Mouse (Mus musculus) limb, embryonic 11.5 days (tissue): ENCODE measurements around the gene Clec1a. TPM values are rescaled to one million over a fixed set of nuclear protein-coding genes. Genes with fewer than 3 reads are reported as not detected.
"Not testable (repeated sequence)": the region's sequence is repeated elsewhere in the genome, so short reads cannot be mapped to it uniquely, and the experiment has no call there.

Experiments
- ATAC-seq: fragments of 200-750 bp; cut with Nextera tagmentation; 2 replicates; pipeline ENCODE4 v1.8.0; 2017; ENCODE audit warnings: low read depth; ENCODE audit not compliant: insufficient number of reproducible peaks, low FRiP score, low TSS enrichment
- DNase-seq: peaks from one replicate; pipeline ENCODE4 v3.0.0-alpha.2; 2015; ENCODE audit warnings: low spot score
- H3K27ac ChIP-seq: fragments of 300-500 bp; sonication (generic); replicated peaks from 2 replicates; pipeline ENCODE4 v1.5.1; 2014; ENCODE audit warnings: low read depth, mild to moderate bottlenecking, low read length
- H3K27me3 ChIP-seq: fragments of 300-500 bp; sonication (generic); 2 replicates; pipeline ENCODE4 v1.6.1; 2014; ENCODE audit warnings: mild to moderate bottlenecking, low read length, mixed read lengths; ENCODE audit not compliant: control insufficient read depth, insufficient read depth
- H3K36me3 ChIP-seq: fragments of 300-500 bp; sonication (generic); 2 replicates; pipeline ENCODE4 v1.6.1; 2014; ENCODE audit warnings: mild to moderate bottlenecking, low read length, moderate library complexity, mixed read lengths; ENCODE audit not compliant: control insufficient read depth, insufficient read depth
- H3K4me1 ChIP-seq: fragments of 300-500 bp; sonication (generic); 2 replicates; pipeline ENCODE4 v1.6.1; 2014; ENCODE audit warnings: low read length, mixed read lengths; ENCODE audit not compliant: control insufficient read depth, insufficient read depth
- H3K4me2 ChIP-seq: fragments of 300-500 bp; sonication (generic); 2 replicates; pipeline ENCODE4 v1.6.1; 2014; ENCODE audit warnings: low read depth, mild to moderate bottlenecking, moderate library complexity; ENCODE audit not compliant: severe bottlenecking
- H3K4me3 ChIP-seq: fragments of 300-500 bp; sonication (generic); 2 replicates; pipeline ENCODE4 v1.5.1; 2014; ENCODE audit warnings: low read depth, low read length
- H3K9ac ChIP-seq: fragments of 300-500 bp; sonication (generic); 2 replicates; pipeline ENCODE4 v1.6.1; 2014; ENCODE audit warnings: mild to moderate bottlenecking, low read length
- H3K9me3 ChIP-seq: fragments of 300-500 bp; sonication (generic); 2 replicates; pipeline ENCODE4 v1.6.1; 2016; ENCODE audit warnings: low read length; ENCODE audit not compliant: control insufficient read depth
- WGBS: fragments of 180-500 bp; shearing (Covaris S2); extraction: QIAGEN DNeasy Blood & Tissue Kit; methylation state at CpG from one replicate; pipeline ENCODE4 v1.1.7; 2014; 5-methylcytosine and 5-hydroxymethylcytosine counted together
- polyA plus RNA-seq: library from polyadenylated mRNA; unstranded; fragments of >200 nt; fragmentation: Nextera tagmentation; extraction: Ambion mirVana; gene quantifications from 2 replicates; pipeline ENCODE4 v1.2.1, GENCODE M21; 2014

Gene Clec1a
- polyA plus RNA-seq, result 1.6 and 2.3 TPM in 2 replicates

DNA sequence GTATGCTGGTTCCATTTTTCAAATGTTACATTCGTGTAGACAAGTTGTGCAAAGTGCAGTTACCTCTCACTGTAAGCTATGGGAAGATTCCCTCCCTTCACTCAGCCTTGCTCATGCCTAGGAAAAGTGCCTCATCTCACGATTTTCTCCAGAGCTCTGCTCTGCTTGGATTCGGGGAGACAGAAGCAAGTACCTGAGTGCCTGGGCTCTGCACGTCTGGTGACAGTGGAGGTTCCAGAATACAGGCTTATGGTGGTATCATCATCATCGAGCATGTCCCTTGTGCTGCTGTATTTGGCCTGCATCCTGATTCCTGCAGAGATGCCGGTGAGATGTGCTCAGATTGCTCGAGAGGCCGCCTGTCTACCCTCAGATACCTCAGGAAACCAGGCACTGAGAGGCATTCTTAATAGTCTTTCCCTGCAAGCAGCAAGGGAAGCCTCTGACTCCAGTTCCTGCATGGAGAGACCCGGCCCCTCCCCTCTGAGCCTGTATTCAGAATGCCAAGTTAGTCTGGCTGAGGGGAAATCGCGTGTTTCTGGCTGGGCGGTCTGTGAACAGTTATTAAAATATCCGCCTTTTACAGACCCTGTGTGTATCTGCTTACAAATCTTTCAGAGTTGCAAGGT is at the start of gene Clec1a:
TSS of gene Clec1a (minus strand) at position 590 of the 629 bp plus-strand sequence.
- DNase-seq (peak; percentile 23), ATAC-seq (no peak)
- Histone ChIP-seq H3K4me3 (no peak within 1 kb of the TSS), H3K9ac (no peak within 1 kb of the TSS), H3K4me1 (no peaks in the 10 kb centered on the region), H3K27me3 (no peaks in the 10 kb centered on the region), H3K9me3 (no peaks in the 10 kb centered on the region), H3K36me3 (no peaks in the 10 kb centered on the region), H3K27ac (no peak within 1 kb of the TSS), H3K4me2 (no peak within 1 kb of the TSS)
- WGBS, result 69% methylated on average over 13 of the region's 13 CpGs

DNA sequence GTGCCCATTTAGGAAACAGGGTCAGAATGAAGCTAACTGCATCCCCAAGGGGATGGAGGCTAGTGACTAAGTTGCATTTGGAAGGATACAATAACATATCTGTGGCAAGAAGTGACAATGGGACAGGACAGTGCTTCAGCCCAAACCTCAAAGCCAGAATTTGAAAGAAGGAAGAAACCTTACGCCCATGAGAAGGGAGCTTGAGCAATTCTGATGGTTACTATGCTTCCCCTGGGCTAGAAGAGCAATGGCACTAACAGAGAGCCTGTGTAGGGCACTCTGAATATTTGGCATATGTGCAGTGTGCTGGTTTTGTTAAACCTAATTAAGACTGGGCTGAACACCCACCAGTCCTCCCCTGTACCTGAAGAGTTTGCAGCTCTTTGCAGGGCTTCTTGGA is 47.7 kb upstream of the Clec1a start:
- not testable (repeated sequence) for H3K4me1 ChIP-seq, DNase-seq, H3K4me3 ChIP-seq, H3K9ac ChIP-seq, H3K9me3 ChIP-seq, H3K27ac ChIP-seq, ATAC-seq, H3K36me3 ChIP-seq, H3K27me3 ChIP-seq, H3K4me2 ChIP-seq
- 90% methylated on average over 1 of the region's 1 CpGs for WGBS

DNA sequence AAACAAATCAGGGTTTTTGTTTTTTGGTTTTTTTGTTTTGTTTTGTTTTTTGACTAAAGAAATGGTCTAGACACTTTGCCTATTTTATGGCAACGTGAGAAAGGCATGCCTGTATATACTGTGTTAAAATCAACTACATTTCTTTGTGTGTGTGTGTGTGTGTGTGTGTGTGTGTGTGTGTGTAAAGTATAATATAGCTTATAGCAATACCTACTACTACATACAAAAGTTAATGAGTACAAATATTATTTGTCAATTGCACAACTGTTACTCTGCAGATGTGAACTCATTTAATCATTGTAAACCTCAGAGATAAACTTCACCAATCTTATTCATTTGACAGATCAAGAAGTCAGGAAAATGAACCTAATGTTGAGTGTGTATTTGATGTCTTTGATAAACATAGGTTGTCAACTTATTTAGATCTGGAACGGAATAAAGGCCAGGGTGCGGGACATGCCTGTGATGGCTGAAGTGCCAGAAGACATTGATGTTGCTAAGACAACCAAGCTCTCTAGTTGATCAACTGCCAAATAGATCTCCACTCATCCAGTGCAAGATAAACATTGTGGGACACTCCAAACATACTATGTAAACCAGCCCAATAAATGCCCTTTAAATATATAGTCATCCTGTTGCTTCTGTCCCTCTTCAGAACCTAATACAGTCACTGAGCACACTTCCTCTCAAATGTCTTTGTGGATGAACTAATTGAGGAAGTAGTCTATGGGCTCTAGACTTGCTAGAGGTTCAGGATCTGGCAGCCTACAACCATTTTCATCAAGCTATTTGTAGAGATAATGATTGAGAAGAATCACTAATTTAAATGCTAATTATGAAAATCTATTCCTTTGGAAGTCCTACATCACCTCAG is 45.8 kb upstream of the Clec1a start:
- no peaks in the 10 kb centered on the region for H3K27me3 ChIP-seq
- H3K4me1 ChIP-seq, result no peaks in the 10 kb centered on the region
- no peak for ATAC-seq
- no peak overlapping the region for H3K9ac ChIP-seq
- H3K36me3 ChIP-seq, result no peaks in the 10 kb centered on the region
- H3K4me2 ChIP-seq, result no peak overlapping the region
- H3K4me3 ChIP-seq, result no peak overlapping the region
- DNase-seq, result no peak
- no peaks in the 10 kb centered on the region for H3K9me3 ChIP-seq
- WGBS, result 89% methylated on average over 3 of the region's 3 CpGs
- H3K27ac ChIP-seq, result no peak overlapping the region

DNA sequence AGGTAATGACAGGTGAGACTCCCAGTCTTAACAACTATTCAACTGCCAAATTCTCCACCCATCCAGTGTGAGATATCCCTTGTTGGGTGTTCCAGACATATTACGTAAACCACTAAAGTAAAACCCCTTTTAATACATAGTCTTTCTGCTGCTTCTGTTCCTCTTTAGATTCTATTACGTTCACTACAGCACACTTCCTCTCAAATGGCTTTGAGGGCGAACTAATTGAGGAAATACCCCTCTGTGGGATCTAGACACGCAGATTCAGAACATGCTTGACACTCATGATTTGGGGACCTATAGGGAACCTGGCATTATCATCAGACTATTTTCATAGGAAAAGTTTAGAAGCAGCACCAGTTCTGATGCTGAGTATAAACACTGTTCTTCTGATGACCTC is 43.1 kb upstream of the Clec1a start:
- Histone ChIP-seq H3K4me3 (no peak overlapping the region), H3K27ac (no peak overlapping the region), H3K9me3 (no peaks in the 10 kb centered on the region), H3K4me1 (no peaks in the 10 kb centered on the region), H3K27me3 (no peaks in the 10 kb centered on the region), H3K36me3 (no peaks in the 10 kb centered on the region), H3K4me2 (no peak overlapping the region), H3K9ac (no peak overlapping the region)
- ATAC-seq (no peak), DNase-seq (no peak)
- 80% methylated on average over 4 of the region's 4 CpGs for WGBS

DNA sequence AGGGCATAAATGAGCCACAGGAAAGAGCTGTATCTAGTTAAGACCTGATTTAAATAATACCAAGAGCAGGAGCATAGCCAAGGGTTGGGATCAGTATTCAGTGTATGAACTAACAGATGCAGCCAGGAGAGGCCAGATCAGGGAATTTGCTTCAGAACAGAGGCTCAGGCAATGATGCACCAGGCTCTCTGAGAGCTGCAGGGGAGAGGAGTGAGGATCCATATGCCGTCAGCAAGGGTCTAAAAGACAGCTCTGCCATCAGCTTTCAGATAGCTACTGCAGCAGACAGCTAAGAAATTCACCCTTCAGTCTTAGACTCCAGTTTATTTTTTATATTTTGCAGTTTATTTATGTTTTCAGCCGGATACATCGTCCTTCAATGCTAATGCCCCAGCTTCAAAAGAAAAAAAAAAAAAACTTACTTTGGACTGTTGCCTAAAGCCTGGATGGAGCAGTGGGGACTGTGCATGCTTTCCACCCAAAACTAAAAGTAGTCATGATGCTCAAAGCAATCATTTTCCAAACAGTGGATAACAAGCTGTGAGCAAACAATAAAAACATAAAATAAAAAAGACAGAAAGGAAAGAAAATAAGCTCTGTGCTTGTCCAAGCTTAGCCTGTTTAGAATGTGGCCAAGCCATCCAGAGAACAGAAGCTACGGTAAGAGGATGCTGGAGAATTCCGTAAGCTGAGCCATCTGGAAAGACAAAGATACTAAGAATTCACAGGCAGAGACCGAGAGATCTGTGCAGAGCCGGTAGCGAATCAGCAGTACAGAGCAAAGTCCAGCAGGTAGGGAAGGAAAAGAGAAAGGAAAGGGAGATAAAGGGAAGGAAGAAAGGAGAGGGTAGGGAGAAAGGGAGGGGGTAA is 28.5 kb upstream of the Clec1a start:
- Histone ChIP-seq H3K4me1 (no peaks in the 10 kb centered on the region), H3K9me3 (no peaks in the 10 kb centered on the region), H3K9ac (no peak overlapping the region), H3K4me3 (no peak overlapping the region), H3K4me2 (no peak overlapping the region), H3K36me3 (no peaks in the 10 kb centered on the region), H3K27me3 (no peaks in the 10 kb centered on the region), H3K27ac (no peak overlapping the region)
- ATAC-seq (no peak), DNase-seq (no peak)
- 76% methylated on average over 8 of the region's 8 CpGs for WGBS

DNA sequence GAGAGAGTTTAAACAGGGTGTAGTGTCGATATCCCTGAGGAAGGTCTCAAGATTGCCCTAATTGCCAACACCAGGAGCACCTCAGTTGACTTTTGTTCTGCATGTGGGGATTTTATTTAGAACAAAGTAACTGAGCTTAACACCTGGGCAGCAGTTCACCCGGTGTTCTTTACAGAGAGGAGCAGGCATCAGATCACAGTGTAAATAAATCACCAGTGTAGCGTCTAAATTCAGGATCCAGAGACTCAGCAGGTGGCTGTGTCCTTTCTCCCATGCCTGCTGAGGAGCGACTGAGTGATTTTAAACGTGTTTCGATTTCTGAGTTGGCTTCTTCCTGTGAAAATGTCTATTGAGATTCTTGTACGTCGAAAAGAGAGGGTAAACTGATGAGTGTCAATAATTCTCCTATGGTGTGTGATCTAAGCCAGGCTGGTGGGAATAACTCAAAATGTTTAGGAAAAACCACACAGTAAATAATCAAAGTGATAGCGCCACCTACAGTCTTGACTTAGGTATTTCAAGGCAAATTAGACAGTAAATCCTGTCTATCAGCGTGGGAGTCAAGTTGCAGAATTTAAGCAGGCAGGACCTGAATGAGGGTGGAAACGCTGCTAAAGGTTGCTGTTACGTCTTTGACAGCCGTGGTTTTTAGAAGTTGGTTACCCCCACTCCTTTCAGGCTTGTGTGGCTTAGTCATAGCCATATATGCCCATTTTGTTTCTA is 24.8 kb upstream of the Clec1a start:
- H3K9me3 ChIP-seq, result no peaks in the 10 kb centered on the region
- H3K27ac ChIP-seq, result no peak overlapping the region
- no peak; the same call in 1 of the 2 replicates for ATAC-seq
- no peaks in the 10 kb centered on the region for H3K27me3 ChIP-seq
- H3K36me3 ChIP-seq, result no peaks in the 10 kb centered on the region
- no peak for DNase-seq
- H3K4me2 ChIP-seq, result no peak overlapping the region
- 28% methylated on average over 13 of the region's 13 CpGs for WGBS
- H3K9ac ChIP-seq, result no peak overlapping the region
- no peak overlapping the region for H3K4me3 ChIP-seq
- H3K4me1 ChIP-seq, result no peaks in the 10 kb centered on the region

DNA sequence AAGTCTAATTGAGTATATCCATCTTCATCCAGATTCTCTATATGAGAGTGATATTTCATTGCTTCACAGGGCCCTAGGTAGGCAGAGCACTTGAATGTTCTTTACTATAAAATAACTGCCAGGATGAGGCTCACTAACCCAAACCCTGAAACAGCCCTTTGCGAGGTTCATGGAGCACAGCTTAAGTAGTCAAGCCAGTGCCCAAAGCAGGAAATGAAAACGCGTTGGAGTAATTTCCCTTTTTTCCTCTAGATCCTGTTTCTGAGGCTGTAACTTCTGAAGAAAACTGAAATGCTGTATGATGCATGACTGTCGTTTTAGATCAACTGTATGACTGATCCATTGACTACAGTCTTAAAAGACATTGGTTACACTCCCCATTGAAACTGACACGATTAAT is 20.8 kb upstream of the Clec1a start:
- Histone ChIP-seq H3K36me3 (no peaks in the 10 kb centered on the region), H3K9ac (no peak overlapping the region), H3K27me3 (no peaks in the 10 kb centered on the region), H3K9me3 (no peaks in the 10 kb centered on the region), H3K4me1 (no peaks in the 10 kb centered on the region), H3K4me3 (no peak overlapping the region), H3K4me2 (no peak overlapping the region), H3K27ac (no peak overlapping the region)
- DNase-seq (no peak), ATAC-seq (no peak)
- WGBS, result 77% methylated on average over 5 of the region's 5 CpGs

DNA sequence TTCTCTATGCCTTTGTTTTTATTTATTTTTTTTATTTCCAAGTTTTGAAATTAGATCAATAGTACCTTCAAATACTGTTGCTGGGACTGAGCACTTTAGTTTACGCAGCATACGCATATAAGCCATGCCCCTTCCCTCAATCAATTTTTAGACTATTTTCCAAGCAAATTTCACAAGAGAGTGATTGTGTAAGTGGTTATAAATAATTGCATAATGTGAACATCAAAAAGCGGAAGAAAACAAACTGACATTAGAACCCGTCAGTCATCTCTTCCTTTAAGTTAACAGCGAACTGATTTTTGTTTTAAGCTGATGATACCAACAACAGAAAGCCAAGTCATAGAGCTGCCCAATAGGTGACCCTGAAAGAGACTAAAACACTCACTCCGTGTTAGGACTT is 19.6 kb upstream of the Clec1a start:
- Histone ChIP-seq H3K9me3 (no peaks in the 10 kb centered on the region), H3K27me3 (no peaks in the 10 kb centered on the region), H3K4me3 (no peak overlapping the region), H3K4me1 (no peaks in the 10 kb centered on the region), H3K27ac (no peak overlapping the region), H3K4me2 (no peak overlapping the region), H3K36me3 (no peaks in the 10 kb centered on the region), H3K9ac (no peak overlapping the region)
- ATAC-seq (no peak), DNase-seq (no peak)
- WGBS, result 93% methylated on average over 6 of the region's 6 CpGs
